Mouse (Mus musculus) hindbrain, embryonic 11.5 days (tissue): Measurements from ENCODE around the gene App. TPM values are rescaled to one million over a fixed set of nuclear protein-coding genes. Genes with fewer than 3 reads are reported as not detected.
A peak's percentile ranks its signal among the peaks of the same experiment; 100 is the strongest.

Experiments used
- ATAC-seq: fragments of 200-750 bp; cut with Nextera tagmentation; 2 replicates; pipeline ENCODE4 v1.8.0; 2017; ENCODE audit warnings: mild to moderate bottlenecking, moderate TSS enrichment, moderate library complexity; ENCODE audit not compliant: low FRiP score
- DNase-seq: peaks from one replicate; pipeline ENCODE4 v3.0.0-alpha.2; 2015; ENCODE audit warnings: low spot score
- H3K27ac ChIP-seq: fragments of 300-500 bp; sonication (generic); 2 replicates; pipeline ENCODE4 v1.5.1; 2014; ENCODE audit warnings: mild to moderate bottlenecking, low read depth, low read length
- H3K27me3 ChIP-seq: fragments of 300-500 bp; sonication (generic); 2 replicates; pipeline ENCODE4 v1.6.1; 2014; ENCODE audit warnings: mild to moderate bottlenecking, low read length, moderate library complexity, mixed read lengths; ENCODE audit not compliant: control insufficient read depth, insufficient read depth
- H3K36me3 ChIP-seq: fragments of 300-500 bp; sonication (generic); 2 replicates; pipeline ENCODE4 v1.6.1; 2014; ENCODE audit warnings: mild to moderate bottlenecking, low read length, moderate library complexity, mixed read lengths; ENCODE audit not compliant: control insufficient read depth, insufficient read depth
- H3K4me1 ChIP-seq: fragments of 300-500 bp; sonication (generic); replicated peaks from 2 replicates; pipeline ENCODE4 v1.6.1; 2014; ENCODE audit warnings: low read length, mixed read lengths; ENCODE audit not compliant: control insufficient read depth, insufficient read depth
- H3K4me2 ChIP-seq: fragments of 300-500 bp; sonication (generic); replicated peaks from 2 replicates; pipeline ENCODE4 v1.6.1; 2014; ENCODE audit warnings: mild to moderate bottlenecking, low read depth, low read length
- H3K4me3 ChIP-seq: fragments of 300-500 bp; sonication (generic); 2 replicates; pipeline ENCODE4 v1.5.1; 2014; ENCODE audit warnings: low read depth, low read length
- H3K9ac ChIP-seq: fragments of 300-500 bp; sonication (generic); 2 replicates; pipeline ENCODE4 v1.6.1; 2014; ENCODE audit warnings: low read depth, low read length
- H3K9me3 ChIP-seq: fragments of 300-500 bp; sonication (generic); 2 replicates; pipeline ENCODE4 v1.6.1; 2016; ENCODE audit warnings: low read length; ENCODE audit not compliant: control insufficient read depth
- WGBS: fragments of 180-500 bp; shearing (Covaris S2); extraction: QIAGEN DNeasy Blood & Tissue Kit; methylation state at CpG from one replicate; pipeline ENCODE4 v1.1.7; 2014; 5-methylcytosine and 5-hydroxymethylcytosine counted together
- polyA plus RNA-seq: library from polyadenylated mRNA; unstranded; fragments of >200 nt; fragmentation: Nextera tagmentation; extraction: Ambion mirVana; gene quantifications from 2 replicates; pipeline ENCODE4 v1.2.1, GENCODE M21; 2014

Gene App
- polyA plus RNA-seq, 1 experiment from 2014 or later, result 203 TPM

DNA sequence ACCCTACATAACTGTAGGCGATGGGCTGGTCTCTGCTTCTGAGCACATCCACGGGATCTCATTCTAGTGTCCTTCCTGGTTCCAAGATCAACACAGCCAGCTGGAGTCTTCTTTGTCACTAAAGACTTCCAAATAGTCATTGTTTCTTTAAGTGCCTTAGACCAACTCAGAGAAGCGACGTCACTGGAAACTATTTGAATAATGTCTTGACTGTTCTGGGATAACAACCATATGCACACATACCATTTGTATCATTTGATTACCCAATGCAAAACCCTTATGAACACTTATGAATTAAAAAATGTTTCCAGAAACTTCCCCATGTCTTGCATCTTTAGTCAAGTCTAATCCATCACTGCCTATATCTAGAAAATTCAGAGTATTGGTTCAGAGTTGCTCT is 37.5 kb downstream of the App start:
- H3K36me3 ChIP-seq, result no peaks in the 10 kb centered on the region
- H3K9ac ChIP-seq, result no peak overlapping the region
- no peak overlapping the region for H3K4me2 ChIP-seq
- DNase-seq (no peak), ATAC-seq (no peak)
- 81% methylated on average over 4 of the region's 4 CpGs for WGBS
- H3K4me1 ChIP-seq, result no peaks in the 10 kb centered on the region
- H3K27me3 ChIP-seq, result no peaks in the 10 kb centered on the region
- H3K9me3 ChIP-seq, result no peaks in the 10 kb centered on the region
- H3K27ac ChIP-seq, result no peak overlapping the region
- H3K4me3 ChIP-seq, result no peak overlapping the region

DNA sequence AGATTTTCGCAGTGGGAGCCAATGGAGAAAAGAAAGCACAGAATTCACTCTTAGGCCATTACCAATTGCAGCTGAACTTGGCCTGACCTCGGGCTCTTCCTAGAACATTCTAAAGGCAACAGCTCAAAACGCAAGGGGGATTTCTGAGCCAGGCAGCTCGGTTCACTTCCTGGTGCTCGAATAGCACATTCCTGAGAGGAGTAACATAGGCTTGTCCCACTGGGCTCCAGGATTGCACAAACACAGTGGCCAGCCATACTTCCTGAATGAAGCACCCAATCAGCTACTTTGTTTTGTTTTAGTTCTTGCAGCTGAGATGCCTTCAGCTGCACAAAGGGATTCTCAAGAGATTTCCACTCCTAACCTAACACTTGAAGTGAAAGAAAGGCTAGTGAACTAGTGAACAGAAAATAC is 40.1 kb downstream of the App start:
- DNase-seq, result peak; percentile 34
- Histone ChIP-seq H3K4me1 (no peaks in the 10 kb centered on the region), H3K27me3 (no peaks in the 10 kb centered on the region), H3K9me3 (no peaks in the 10 kb centered on the region), H3K9ac (0 out of 2 replicates have a peak overlapping the region, but pooled peaks have one; percentile 7), H3K4me3 (no peak overlapping the region), H3K4me2 (no peak overlapping the region), H3K27ac (no peak overlapping the region), H3K36me3 (no peaks in the 10 kb centered on the region)
- WGBS, result 59% methylated on average over 5 of the region's 5 CpGs
- no peak for ATAC-seq

DNA sequence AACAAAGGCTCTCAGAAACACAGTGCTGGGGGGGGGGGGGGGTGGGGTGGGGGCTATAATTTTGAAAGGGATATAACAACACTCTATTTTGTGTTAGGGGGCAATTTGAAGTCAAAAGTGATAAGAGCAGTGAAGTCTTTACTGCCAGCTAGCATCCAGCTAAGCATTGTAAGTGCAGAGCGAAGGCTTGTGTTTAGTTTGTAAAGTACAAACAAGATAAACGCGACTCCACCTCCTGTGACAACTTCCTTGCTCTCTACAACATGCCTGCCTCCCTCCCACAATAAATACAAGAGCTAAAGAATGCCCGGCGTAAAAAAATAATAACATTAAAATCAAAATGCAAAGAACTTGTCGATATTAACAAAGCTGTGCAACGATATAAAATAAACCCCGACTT is 40.5 kb downstream of the App start:
- Histone ChIP-seq H3K4me2 (no peak overlapping the region), H3K36me3 (no peaks in the 10 kb centered on the region), H3K27ac (no peak overlapping the region), H3K9me3 (no peaks in the 10 kb centered on the region), H3K4me3 (no peak overlapping the region), H3K9ac (no peak overlapping the region), H3K27me3 (no peaks in the 10 kb centered on the region), H3K4me1 (no peaks in the 10 kb centered on the region)
- ATAC-seq (no peak), DNase-seq (no peak)
- WGBS, result 83% methylated on average over 8 of the region's 8 CpGs

GRCm38 (mm10) chr16:85132182-85132581 is 41.4 kb downstream of the App start:
- ATAC-seq, result no peak
- Histone ChIP-seq H3K27me3 (no peaks in the 10 kb centered on the region), H3K36me3 (no peaks in the 10 kb centered on the region), H3K4me1 (no peaks in the 10 kb centered on the region), H3K27ac (no peak overlapping the region), H3K4me2 (no peak overlapping the region), H3K9me3 (no peaks in the 10 kb centered on the region), H3K9ac (no peak overlapping the region), H3K4me3 (no peak overlapping the region)
- DNase-seq, result no peak
- WGBS, result 93% methylated on average over 5 of the region's 5 CpGs

DNA sequence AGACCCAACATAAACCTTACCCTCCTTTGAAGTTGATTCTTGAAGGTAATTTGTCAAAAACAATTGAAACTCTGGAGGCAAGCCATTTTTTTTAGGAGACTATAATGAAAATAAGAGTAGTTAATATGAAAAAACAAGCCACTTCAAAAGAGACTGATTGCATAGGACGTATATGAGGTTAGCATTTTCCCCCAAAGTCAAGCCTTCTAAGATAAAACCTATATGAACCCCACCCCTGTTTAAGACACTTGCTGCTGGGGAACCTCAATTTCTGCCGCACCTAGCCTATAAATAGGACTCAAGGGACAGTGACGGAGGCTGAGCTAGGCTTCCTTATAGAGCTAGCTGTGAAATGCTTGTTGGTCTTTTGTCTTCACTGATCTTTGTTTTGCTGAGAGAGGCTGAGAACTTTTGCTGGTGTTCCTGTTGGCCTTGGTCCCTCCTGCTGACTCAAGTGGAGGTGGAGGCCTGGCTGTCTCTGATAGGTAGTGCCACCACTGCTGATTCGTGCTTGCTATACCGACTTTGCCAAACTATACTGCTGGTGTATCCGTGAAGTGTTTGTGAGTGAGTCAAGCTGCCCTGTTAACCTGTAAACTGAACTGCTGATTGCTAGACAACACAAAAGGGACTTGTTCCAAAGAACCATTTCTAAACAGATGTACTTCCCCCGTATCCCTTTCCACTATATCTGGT is 42.6 kb downstream of the App start:
- Histone ChIP-seq H3K4me3 (no peak overlapping the region), H3K4me2 (no peak overlapping the region), H3K36me3 (no peaks in the 10 kb centered on the region), H3K4me1 (no peaks in the 10 kb centered on the region), H3K9ac (no peak overlapping the region), H3K9me3 (no peaks in the 10 kb centered on the region), H3K27ac (no peak overlapping the region), H3K27me3 (no peaks in the 10 kb centered on the region)
- WGBS, result 89% methylated on average over 7 of the region's 7 CpGs
- no peak for ATAC-seq
- no peak for DNase-seq

GRCm38 (mm10) chr16:85128693-85129657 is 44.6 kb downstream of the App start:
- peak; percentile 39; the same call in 1 of the 2 replicates for ATAC-seq
- no peak overlapping the region for H3K4me3 ChIP-seq
- H3K4me1 ChIP-seq, result no peaks in the 10 kb centered on the region
- H3K9me3 ChIP-seq, result no peaks in the 10 kb centered on the region
- H3K36me3 ChIP-seq, result no peaks in the 10 kb centered on the region
- no peaks in the 10 kb centered on the region for H3K27me3 ChIP-seq
- H3K9ac ChIP-seq, result no peak overlapping the region
- DNase-seq, result no peak
- 43% methylated on average over 13 of the region's 13 CpGs for WGBS
- no peak overlapping the region for H3K27ac ChIP-seq
- H3K4me2 ChIP-seq, result no peak overlapping the region

GRCm38 (mm10) chr16:85128347-85128664 is 45.3 kb downstream of the App start:
- no peak overlapping the region for H3K4me2 ChIP-seq
- H3K9ac ChIP-seq, result no peak overlapping the region
- no peak for ATAC-seq
- DNase-seq, result no peak
- H3K36me3 ChIP-seq, result no peaks in the 10 kb centered on the region
- H3K4me3 ChIP-seq, result no peak overlapping the region
- H3K4me1 ChIP-seq, result no peaks in the 10 kb centered on the region
- H3K27me3 ChIP-seq, result no peaks in the 10 kb centered on the region
- WGBS, result 63% methylated on average over 5 of the region's 5 CpGs
- no peak overlapping the region for H3K27ac ChIP-seq
- H3K9me3 ChIP-seq, result no peaks in the 10 kb centered on the region

GRCm38 (mm10) chr16:85127661-85128346 is 45.8 kb downstream of the App start:
- Histone ChIP-seq H3K27ac (no peak overlapping the region), H3K36me3 (no peaks in the 10 kb centered on the region), H3K27me3 (no peaks in the 10 kb centered on the region), H3K4me1 (no peaks in the 10 kb centered on the region), H3K4me3 (no peak overlapping the region), H3K9me3 (no peaks in the 10 kb centered on the region), H3K9ac (no peak overlapping the region), H3K4me2 (no peak overlapping the region)
- WGBS, result 72% methylated on average over 11 of the region's 11 CpGs
- DNase-seq, result no peak
- ATAC-seq, result no peak
